Mouse (Mus musculus): ENCODE data around the gene Ppp2r5c.

GRCm38 (mm10) chr12:110401871-110402270 lies 45.0 kb upstream of the Ppp2r5c start:
- TF ChIP-seq ZKSCAN1 (IDR thresholded peaks at IDR 0.05; ENCODE audit: low read depth, low read length), result no peak
- TF ChIP-seq HCFC1 (IDR thresholded peaks at IDR 0.05; ENCODE audit: low read depth, low read length), result no peak

All from MEL (cell line).